Mouse (Mus musculus) E14TG2a.4 (cell line): ENCODE data around the gene Ybx2.
"Not testable (repeated sequence)": the region's sequence is repeated elsewhere in the genome, so short reads cannot be mapped to it uniquely, and the experiment has no call there.

Experiments
- H3K27me3 ChIP-seq: 2 replicates; pipeline ENCODE4 v1.6.1; 2014; ENCODE audit warnings: low read length, control low read depth; ENCODE audit not compliant: insufficient read depth
- H3K36me3 ChIP-seq: 2 replicates; pipeline ENCODE4 v1.6.1; 2014; ENCODE audit warnings: low read length, control low read depth; ENCODE audit not compliant: insufficient read depth
- H3K4me1 ChIP-seq: replicated peaks from 2 replicates; pipeline ENCODE4 v1.6.1; 2014; ENCODE audit warnings: low read depth, low read length, control low read depth
- H3K4me3 ChIP-seq: replicated peaks from 2 replicates; pipeline ENCODE4 v1.5.1; 2014; ENCODE audit warnings: mild to moderate bottlenecking, low read length
- H3K9me3 ChIP-seq: 2 replicates; pipeline ENCODE4 v1.6.1; 2014; ENCODE audit warnings: low read length, control low read depth
- CTCF ChIP-seq: conservative IDR thresholded peaks from 2 replicates; pipeline ENCODE4 v1.5.1; 2014; ENCODE audit warnings: low read length
- NANOG ChIP-seq: IDR thresholded peaks from 2 replicates; pipeline ENCODE4 v1.6.1; 2014; ENCODE audit warnings: borderline replicate concordance, low read length, mixed read lengths
- POU5F1 ChIP-seq: IDR thresholded peaks from 2 replicates; pipeline ENCODE4 v1.6.1; 2014; ENCODE audit warnings: low read length, borderline replicate concordance

Gene Ybx2

GRCm38 (mm10) chr11:69927501-69927900 lies 8.1 kb upstream of the Ybx2 start:
- no peaks in the 10 kb centered on the region for H3K27me3 ChIP-seq
- H3K4me1 ChIP-seq, result peaks cover 15% of the 10 kb centered on the region
- H3K4me3 ChIP-seq, result no peak overlapping the region
- no peaks in the 10 kb centered on the region for H3K36me3 ChIP-seq
- TF ChIP-seq POU5F1 (no peak), CTCF (no peak), NANOG (no peak)
- H3K9me3 ChIP-seq, result no peaks in the 10 kb centered on the region

GRCm38 (mm10) chr11:69929712-69930111 lies 5.9 kb upstream of the Ybx2 start:
- H3K4me1 ChIP-seq, result peaks cover 13% of the 10 kb centered on the region
- no peak overlapping the region for H3K4me3 ChIP-seq
- H3K9me3 ChIP-seq, result no peaks in the 10 kb centered on the region
- no peaks in the 10 kb centered on the region for H3K36me3 ChIP-seq
- no peak for TF ChIP-seq NANOG
- no peak for TF ChIP-seq POU5F1
- TF ChIP-seq CTCF, result no peak
- H3K27me3 ChIP-seq, result peaks cover 5% of the 10 kb centered on the region

- not testable (repeated sequence) for H3K36me3 ChIP-seq, H3K9me3 ChIP-seq, H3K27me3 ChIP-seq, H3K4me3 ChIP-seq
- H3K4me1 ChIP-seq, result peaks cover 17% of the 10 kb centered on the region
These were observed 5.4 kb upstream of the Ybx2 start for GRCm38 (mm10) chr11:69930176-69930575.

- no peak overlapping the region for H3K4me3 ChIP-seq
- H3K9me3 ChIP-seq, result no peaks in the 10 kb centered on the region
- peaks cover 13% of the 10 kb centered on the region for H3K27me3 ChIP-seq
- no peaks in the 10 kb centered on the region for H3K36me3 ChIP-seq
- peaks cover 17% of the 10 kb centered on the region for H3K4me1 ChIP-seq
- TF ChIP-seq POU5F1 (no peak), NANOG (no peak), CTCF (no peak)
These were observed 4.5 kb upstream of the Ybx2 start for GRCm38 (mm10) chr11:69930967-69931537.

- TF ChIP-seq POU5F1 (no peak), CTCF (no peak), NANOG (no peak)
- Histone ChIP-seq H3K9me3 (no peaks in the 10 kb centered on the region), H3K4me3 (no peak overlapping the region), H3K27me3 (peaks cover 21% of the 10 kb centered on the region), H3K4me1 (peaks cover 23% of the 10 kb centered on the region), H3K36me3 (no peaks in the 10 kb centered on the region)
These were observed 3.8 kb upstream of the Ybx2 start for GRCm38 (mm10) chr11:69931769-69932168.

- no peak for TF ChIP-seq NANOG
- TF ChIP-seq CTCF, result peak; percentile 81
- no peak for TF ChIP-seq POU5F1
- Histone ChIP-seq H3K4me3 (no peak overlapping the region), H3K9me3 (no peaks in the 10 kb centered on the region), H3K4me1 (peaks cover 28% of the 10 kb centered on the region), H3K36me3 (no peaks in the 10 kb centered on the region), H3K27me3 (peaks cover 25% of the 10 kb centered on the region)
These were observed 3.3 kb upstream of the Ybx2 start for GRCm38 (mm10) chr11:69932254-69932653.

- H3K4me1 ChIP-seq, result peaks cover 35% of the 10 kb centered on the region
- no peaks in the 10 kb centered on the region for H3K9me3 ChIP-seq
- H3K36me3 ChIP-seq, result no peaks in the 10 kb centered on the region
- peaks cover 33% of the 10 kb centered on the region for H3K27me3 ChIP-seq
- no peak overlapping the region for H3K4me3 ChIP-seq
- TF ChIP-seq CTCF, result no peak
- TF ChIP-seq NANOG, result no peak
- no peak for TF ChIP-seq POU5F1
These were observed 2.5 kb upstream of the Ybx2 start for GRCm38 (mm10) chr11:69933066-69933465.

- H3K27me3 ChIP-seq, result peaks cover 41% of the 10 kb centered on the region
- peaks cover 41% of the 10 kb centered on the region for H3K4me1 ChIP-seq
- H3K4me3 ChIP-seq, result 0 out of 2 replicates have a peak overlapping the region, but pooled peaks have one; percentile 5
- no peak for TF ChIP-seq POU5F1
- TF ChIP-seq CTCF, result peak; percentile 59
- H3K9me3 ChIP-seq, result no peaks in the 10 kb centered on the region
- no peaks in the 10 kb centered on the region for H3K36me3 ChIP-seq
These were observed 1.4 kb upstream of the Ybx2 start for GRCm38 (mm10) chr11:69934169-69934568.

GRCm38 (mm10) chr11:69934681-69935080 lies 915 bp upstream of the Ybx2 start:
- Histone ChIP-seq H3K4me3 (peak overlapping the region; percentile 80; the same call in 1 of the 2 replicates), H3K4me1 (peaks cover 46% of the 10 kb centered on the region), H3K27me3 (peaks cover 46% of the 10 kb centered on the region), H3K36me3 (no peaks in the 10 kb centered on the region), H3K9me3 (no peaks in the 10 kb centered on the region)
- TF ChIP-seq POU5F1, result no peak
- no peak for TF ChIP-seq NANOG
- no peak for TF ChIP-seq CTCF
